Mouse (Mus musculus) small intestine, adult 2 months (tissue): ENCODE results near the gene Ptpn13.

ENCODE experiments used
- CTCF ChIP-seq: fragments of 200-500 bp; IDR thresholded peaks from 2 replicates; pipeline ENCODE4 v1.5.1; 2012; ENCODE audit warnings: low read depth, mild to moderate bottlenecking, control low read depth, inconsistent platforms, low read length, moderate library complexity, mixed read lengths; ENCODE audit not compliant: insufficient replicate concordance, insufficient read length; ENCODE audit errors: extremely low read depth
- POLR2A ChIP-seq: fragments of 200-500 bp; IDR thresholded peaks from 2 replicates; pipeline ENCODE4 v1.6.1; 2012; ENCODE audit warnings: low read depth, mild to moderate bottlenecking, control low read depth, inconsistent platforms, low read length, moderate library complexity

- no peak for TF ChIP-seq POLR2A
- TF ChIP-seq CTCF, result no peak
Observed at GRCm38 (mm10) chr5:103472670-103473069, 47.7 kb downstream of the Ptpn13 start.
